Mouse (Mus musculus): ENCODE results near the gene Mt1.

DNA sequence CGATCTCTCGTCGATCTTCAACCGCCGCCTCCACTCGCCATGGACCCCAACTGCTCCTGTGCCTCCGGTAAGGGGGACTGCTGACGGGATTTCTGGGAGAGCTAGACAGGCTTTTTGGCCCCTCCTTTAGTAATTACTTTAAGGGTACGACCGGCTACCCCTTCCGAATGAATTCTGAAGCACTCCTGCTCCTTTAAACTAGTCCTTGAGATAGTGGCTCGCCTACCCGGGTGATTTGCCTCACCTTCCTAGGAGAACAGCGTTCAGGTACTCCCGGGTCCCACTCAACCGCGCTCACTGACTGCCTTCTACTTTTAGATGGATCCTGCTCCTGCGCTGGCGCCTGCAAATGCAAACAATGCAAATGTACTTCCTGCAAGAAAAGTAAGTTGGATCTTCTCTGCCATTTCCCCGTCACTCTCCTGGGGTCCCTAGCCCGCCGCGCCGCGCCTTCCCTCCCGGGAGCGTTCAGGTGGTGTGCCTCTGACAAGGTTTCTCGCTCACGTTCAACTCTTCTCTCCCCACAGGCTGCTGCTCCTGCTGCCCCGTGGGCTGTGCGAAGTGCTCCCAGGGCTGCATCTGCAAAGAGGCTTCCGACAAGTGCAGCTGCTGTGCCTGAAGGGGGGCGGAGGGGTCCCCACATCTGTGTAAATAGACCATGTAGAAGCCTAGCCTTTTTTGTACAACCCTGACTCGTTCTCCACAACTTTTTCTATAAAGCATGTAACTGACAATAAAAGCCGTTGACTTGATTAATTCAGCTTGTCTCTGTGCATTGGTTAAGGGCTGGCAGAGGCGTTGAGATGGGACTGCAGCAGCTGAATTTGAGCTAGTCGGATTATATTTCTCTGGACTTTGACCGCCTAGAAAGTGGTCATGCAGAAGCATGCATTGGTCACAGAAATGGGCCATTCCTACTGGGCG is 5.8 kb upstream of the Mt1 start:
- TF ChIP-seq CTCF (IDR thresholded peaks at IDR 0.05; ENCODE audit: insufficient read depth, low read depth, low read length) (no peak), POLR2A (IDR thresholded peaks at IDR 0.05; ENCODE audit: insufficient read depth, low read depth, low read length) (no peak)

All from olfactory bulb, adult 2 months (tissue).